Mouse (Mus musculus): ENCODE results near the gene Tcp11x2. TPM values are rescaled to one million over a fixed set of nuclear protein-coding genes. Genes with fewer than 3 reads are reported as not detected.

Tcp11x2 gene
- polyA plus RNA-seq (2014; fragmentation: Nextera tagmentation; extraction: Ambion mirVana) = not detected in 2 replicates

GRCm38 (mm10) chrX:135693633-135694032 lies at the start of gene Tcp11x2:
Gene Tcp11x2, minus strand, starts transcription at chrX:135693790.
- Histone ChIP-seq H3K9me3 (ENCODE audit: control insufficient read depth, low read length) (no peaks in the 10 kb centered on the region), H3K4me1 (replicated peaks; ENCODE audit: control insufficient read depth, insufficient read depth, low read length) (no peaks in the 10 kb centered on the region), H3K27ac (ENCODE audit: low read depth) (no peak within 1 kb of the TSS), H3K4me2 (ENCODE audit: low read length) (no peak within 1 kb of the TSS), H3K27me3 (replicated peaks; ENCODE audit: control insufficient read depth, insufficient read depth, low read length) (0 out of 2 replicates have a peak, but pooled peaks cover 6% of the 10 kb centered on the region), H3K4me3 (ENCODE audit: low read depth, low read length) (no peak within 1 kb of the TSS), H3K36me3 (ENCODE audit: control insufficient read depth, insufficient read depth, low read length) (no peaks in the 10 kb centered on the region), H3K9ac (ENCODE audit: low read length) (no peak within 1 kb of the TSS)
- DNase-seq (ENCODE audit: low spot score) (no peak), ATAC-seq (replicated peaks; ENCODE audit: low FRiP score, low TSS enrichment, low read depth) (no peak)
- 84% methylated on average over 1 of the region's 1 CpGs for WGBS

- WGBS = 14% methylated on average over 7 of the region's 7 CpGs
- H3K9ac ChIP-seq (ENCODE audit: low read length) = peak overlapping the region; percentile 55
- peak overlapping the region; percentile 55 for H3K4me2 ChIP-seq (ENCODE audit: low read length)
- H3K27me3 ChIP-seq (replicated peaks; ENCODE audit: control insufficient read depth, insufficient read depth, low read length) = 0 out of 2 replicates have a peak, but pooled peaks cover 2% of the 10 kb centered on the region
- H3K36me3 ChIP-seq (ENCODE audit: control insufficient read depth, insufficient read depth, low read length) = 0 out of 2 replicates have a peak, but pooled peaks cover 3% of the 10 kb centered on the region
- ATAC-seq (replicated peaks; ENCODE audit: low FRiP score, low TSS enrichment, low read depth) = no peak
- H3K9me3 ChIP-seq (ENCODE audit: control insufficient read depth, low read length) = no peaks in the 10 kb centered on the region
- H3K27ac ChIP-seq (ENCODE audit: low read depth) = no peak overlapping the region
- H3K4me3 ChIP-seq (ENCODE audit: low read depth, low read length) = peak overlapping the region; percentile 58
- no peaks in the 10 kb centered on the region for H3K4me1 ChIP-seq (replicated peaks; ENCODE audit: control insufficient read depth, insufficient read depth, low read length)
- DNase-seq (ENCODE audit: low spot score) = no peak
Measured at GRCm38 (mm10) chrX:135743056-135743355, 49.4 kb upstream of the Tcp11x2 start.

GRCm38 (mm10) chrX:135742304-135743055 lies 48.9 kb upstream of the Tcp11x2 start, which contains the start of the genes Armcx5 and Gprasp1:
Gene Armcx5, plus strand, starts transcription at chrX:135742733.
Gene Gprasp1, plus strand, starts transcription at chrX:135742733.
- Histone ChIP-seq H3K9me3 (ENCODE audit: control insufficient read depth, low read length) (no peaks in the 10 kb centered on the region), H3K36me3 (ENCODE audit: control insufficient read depth, insufficient read depth, low read length) (0 out of 2 replicates have a peak, but pooled peaks cover 3% of the 10 kb centered on the region), H3K4me2 (ENCODE audit: low read length) (peak within 1 kb of the TSS; percentile 55), H3K4me1 (replicated peaks; ENCODE audit: control insufficient read depth, insufficient read depth, low read length) (no peaks in the 10 kb centered on the region), H3K27ac (ENCODE audit: low read depth) (0 out of 2 replicates have a peak within 1 kb of the TSS, but pooled peaks have one; percentile 65), H3K27me3 (replicated peaks; ENCODE audit: control insufficient read depth, insufficient read depth, low read length) (0 out of 2 replicates have a peak, but pooled peaks cover 2% of the 10 kb centered on the region), H3K9ac (ENCODE audit: low read length) (peak within 1 kb of the TSS; percentile 55), H3K4me3 (ENCODE audit: low read depth, low read length) (peak within 1 kb of the TSS; percentile 58)
- 11% methylated on average over 48 of the region's 48 CpGs for WGBS
- DNase-seq (ENCODE audit: low spot score) (peak; percentile 87), ATAC-seq (replicated peaks; ENCODE audit: low FRiP score, low TSS enrichment, low read depth) (peak; percentile 91)

DNA sequence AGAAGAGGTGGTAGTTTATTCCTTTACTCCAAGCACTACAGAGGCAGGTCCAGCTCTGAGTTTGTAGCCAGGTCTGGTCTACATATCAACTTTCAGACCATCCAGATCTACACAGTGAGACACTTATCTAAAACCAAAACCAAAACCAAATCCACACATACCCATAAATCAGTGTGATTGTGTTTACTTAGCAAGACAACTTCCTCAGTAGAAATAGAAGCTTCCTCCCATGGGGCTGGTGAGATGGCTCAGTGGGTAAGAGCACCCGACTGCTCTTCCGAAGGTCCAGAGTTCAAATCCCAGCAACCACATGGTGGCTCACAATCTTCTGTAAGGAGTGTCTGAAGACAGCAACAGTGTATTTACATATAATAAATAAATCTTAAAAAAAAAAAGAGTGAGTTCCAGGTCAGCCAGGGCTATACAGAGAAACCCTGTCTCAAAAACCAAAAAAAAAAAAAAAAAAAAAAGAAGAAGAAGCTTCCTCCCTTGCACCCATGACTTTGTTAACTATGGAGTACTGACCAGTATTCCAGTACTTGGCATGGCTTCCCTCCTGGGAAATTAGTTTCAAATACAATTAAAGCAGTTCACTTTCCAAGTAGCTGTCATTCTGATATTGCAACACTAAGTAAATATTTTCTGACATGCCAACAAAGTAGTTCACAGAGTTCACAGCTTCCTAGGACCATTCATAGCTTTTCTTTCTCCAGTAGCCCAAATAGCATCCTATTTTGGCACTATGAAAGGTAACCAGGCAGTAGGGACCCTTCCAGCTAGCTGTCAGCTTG lies 45.3 kb upstream of the Tcp11x2 start:
- no peak overlapping the region for H3K4me3 ChIP-seq (ENCODE audit: low read depth, low read length)
- no peaks in the 10 kb centered on the region for H3K4me1 ChIP-seq (replicated peaks; ENCODE audit: control insufficient read depth, insufficient read depth, low read length)
- 0 out of 2 replicates have a peak, but pooled peaks cover 2% of the 10 kb centered on the region for H3K27me3 ChIP-seq (replicated peaks; ENCODE audit: control insufficient read depth, insufficient read depth, low read length)
- no peaks in the 10 kb centered on the region for H3K9me3 ChIP-seq (ENCODE audit: control insufficient read depth, low read length)
- ATAC-seq (replicated peaks; ENCODE audit: low FRiP score, low TSS enrichment, low read depth) (no peak), DNase-seq (ENCODE audit: low spot score) (no peak)
- H3K4me2 ChIP-seq (ENCODE audit: low read length) = no peak overlapping the region
- H3K36me3 ChIP-seq (ENCODE audit: control insufficient read depth, insufficient read depth, low read length) = no peaks in the 10 kb centered on the region
- no peak overlapping the region for H3K27ac ChIP-seq (ENCODE audit: low read depth)
- no peak overlapping the region for H3K9ac ChIP-seq (ENCODE audit: low read length)
- WGBS = 82% methylated on average over 2 of the region's 2 CpGs

DNA sequence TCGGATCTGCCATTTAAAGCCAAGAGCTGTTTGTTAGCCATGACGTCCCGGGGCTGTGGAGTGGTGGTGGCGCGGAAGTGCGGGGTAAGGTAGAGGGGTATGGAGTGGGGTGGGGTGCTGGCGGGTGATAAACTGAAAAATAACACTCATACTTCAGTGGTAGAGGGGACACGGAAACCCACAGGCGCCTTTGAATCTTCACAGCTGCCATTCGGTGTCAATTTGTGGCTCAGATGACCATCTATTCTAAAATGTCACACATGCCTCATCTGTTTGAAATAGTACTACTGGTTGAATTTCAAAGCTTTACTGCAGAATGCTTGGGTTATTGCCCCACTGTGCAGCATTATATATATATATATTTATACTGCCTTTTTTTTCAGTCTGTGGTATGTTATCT lies 31.6 kb upstream of the Tcp11x2 start, which contains the start of gene Tmsb15a:
Gene Tmsb15a, minus strand, starts transcription at position 101 of the 400 bp plus-strand sequence.
- Histone ChIP-seq H3K4me1 (replicated peaks; ENCODE audit: control insufficient read depth, insufficient read depth, low read length) (no peaks in the 10 kb centered on the region), H3K9me3 (ENCODE audit: control insufficient read depth, low read length) (no peaks in the 10 kb centered on the region), H3K4me3 (ENCODE audit: low read depth, low read length) (no peak within 1 kb of the TSS), H3K27ac (ENCODE audit: low read depth) (no peak within 1 kb of the TSS), H3K36me3 (ENCODE audit: control insufficient read depth, insufficient read depth, low read length) (no peaks in the 10 kb centered on the region), H3K4me2 (ENCODE audit: low read length) (no peak within 1 kb of the TSS), H3K27me3 (replicated peaks; ENCODE audit: control insufficient read depth, insufficient read depth, low read length) (no peaks in the 10 kb centered on the region), H3K9ac (ENCODE audit: low read length) (no peak within 1 kb of the TSS)
- WGBS = 83% methylated on average over 10 of the region's 10 CpGs
- DNase-seq (ENCODE audit: low spot score) (no peak), ATAC-seq (replicated peaks; ENCODE audit: low FRiP score, low TSS enrichment, low read depth) (no peak)

DNA sequence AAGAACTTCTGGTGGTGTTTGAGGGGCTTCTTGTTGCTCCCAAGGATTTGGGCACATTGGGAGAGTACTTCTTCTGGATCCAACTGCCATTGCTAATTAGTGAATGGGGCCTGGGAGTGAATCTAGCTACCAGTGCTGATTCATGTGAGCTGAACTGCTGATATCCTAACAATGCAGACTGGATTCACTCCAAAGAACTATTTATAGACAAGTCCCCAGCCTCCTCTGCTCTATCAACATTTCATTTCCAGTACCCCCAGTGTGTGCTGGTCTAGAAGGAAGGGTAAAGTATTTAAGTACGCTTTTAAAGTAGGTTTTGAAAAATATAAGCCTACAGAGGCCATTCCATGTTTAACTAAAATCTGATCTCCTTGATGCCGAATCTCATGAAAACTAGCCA lies 19.3 kb upstream of the Tcp11x2 start:
- Histone ChIP-seq H3K4me3 (ENCODE audit: low read depth, low read length) (no peak overlapping the region), H3K9ac (ENCODE audit: low read length) (no peak overlapping the region), H3K4me2 (ENCODE audit: low read length) (no peak overlapping the region), H3K27ac (ENCODE audit: low read depth) (no peak overlapping the region), H3K9me3 (ENCODE audit: control insufficient read depth, low read length) (no peaks in the 10 kb centered on the region), H3K36me3 (ENCODE audit: control insufficient read depth, insufficient read depth, low read length) (no peaks in the 10 kb centered on the region), H3K27me3 (replicated peaks; ENCODE audit: control insufficient read depth, insufficient read depth, low read length) (no peaks in the 10 kb centered on the region), H3K4me1 (replicated peaks; ENCODE audit: control insufficient read depth, insufficient read depth, low read length) (no peaks in the 10 kb centered on the region)
- ATAC-seq (replicated peaks; ENCODE audit: low FRiP score, low TSS enrichment, low read depth) = no peak
- 87% methylated on average over 2 of the region's 2 CpGs for WGBS
- DNase-seq (ENCODE audit: low spot score) = no peak

DNA sequence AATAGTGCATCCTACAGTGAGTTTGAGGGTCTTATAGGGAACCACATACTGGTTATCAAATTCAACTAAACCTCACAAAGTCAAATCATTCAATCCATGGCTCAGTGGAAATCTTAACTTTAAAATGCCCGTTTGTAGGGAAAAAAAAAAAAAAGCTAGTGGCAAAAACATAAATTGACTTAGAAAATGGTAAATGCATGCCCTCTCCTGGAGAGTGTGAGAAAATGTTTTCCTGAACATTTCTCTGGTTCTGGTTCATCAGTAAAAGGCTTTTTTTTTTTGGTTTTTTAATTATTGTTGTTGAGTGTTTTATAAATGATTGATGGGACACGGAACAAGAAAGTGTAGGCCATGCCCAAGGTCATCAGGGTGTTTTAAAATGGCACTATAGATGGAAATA lies 10.8 kb upstream of the Tcp11x2 start:
- DNase-seq (ENCODE audit: low spot score) (no peak), ATAC-seq (replicated peaks; ENCODE audit: low FRiP score, low TSS enrichment, low read depth) (no peak)
- no peak overlapping the region for H3K27ac ChIP-seq (ENCODE audit: low read depth)
- H3K9ac ChIP-seq (ENCODE audit: low read length) = no peak overlapping the region
- no peaks in the 10 kb centered on the region for H3K4me1 ChIP-seq (replicated peaks; ENCODE audit: control insufficient read depth, insufficient read depth, low read length)
- H3K4me3 ChIP-seq (ENCODE audit: low read depth, low read length) = no peak overlapping the region
- 42% methylated on average over 2 of the region's 2 CpGs for WGBS
- no peaks in the 10 kb centered on the region for H3K36me3 ChIP-seq (ENCODE audit: control insufficient read depth, insufficient read depth, low read length)
- H3K4me2 ChIP-seq (ENCODE audit: low read length) = no peak overlapping the region
- H3K9me3 ChIP-seq (ENCODE audit: control insufficient read depth, low read length) = no peaks in the 10 kb centered on the region
- no peaks in the 10 kb centered on the region for H3K27me3 ChIP-seq (replicated peaks; ENCODE audit: control insufficient read depth, insufficient read depth, low read length)

DNA sequence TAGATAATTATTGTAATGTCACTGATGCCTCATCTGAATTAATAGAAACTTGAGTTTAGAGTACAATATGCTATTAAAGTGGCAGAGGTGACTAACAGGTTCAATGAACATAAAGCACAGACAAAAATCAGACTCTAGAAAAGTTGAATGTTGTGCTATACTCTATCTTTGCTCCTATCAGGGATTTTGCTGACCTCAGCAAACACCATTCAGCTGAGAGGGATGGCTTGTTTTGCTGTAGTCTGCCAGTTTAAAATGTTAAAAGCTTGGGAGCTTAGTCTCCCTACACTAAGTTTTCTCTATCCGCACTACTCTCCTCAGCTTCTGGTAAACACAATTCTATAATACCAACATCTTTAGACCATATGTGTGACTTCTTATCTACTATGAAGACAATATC lies 9.5 kb upstream of the Tcp11x2 start:
- no peak for DNase-seq (ENCODE audit: low spot score)
- Histone ChIP-seq H3K27ac (ENCODE audit: low read depth) (no peak overlapping the region), H3K4me2 (ENCODE audit: low read length) (no peak overlapping the region), H3K9ac (ENCODE audit: low read length) (no peak overlapping the region), H3K36me3 (ENCODE audit: control insufficient read depth, insufficient read depth, low read length) (no peaks in the 10 kb centered on the region), H3K9me3 (ENCODE audit: control insufficient read depth, low read length) (no peaks in the 10 kb centered on the region), H3K27me3 (replicated peaks; ENCODE audit: control insufficient read depth, insufficient read depth, low read length) (no peaks in the 10 kb centered on the region), H3K4me3 (ENCODE audit: low read depth, low read length) (no peak overlapping the region), H3K4me1 (replicated peaks; ENCODE audit: control insufficient read depth, insufficient read depth, low read length) (no peaks in the 10 kb centered on the region)
- WGBS = 75% methylated on average over 1 of the region's 1 CpGs
- ATAC-seq (replicated peaks; ENCODE audit: low FRiP score, low TSS enrichment, low read depth) = no peak

Data from intestine, embryonic 14.5 days (tissue).